Mouse (Mus musculus): ENCODE measurements around the gene Kcnip2. TPM values are rescaled to one million over a fixed set of nuclear protein-coding genes. Genes with fewer than 3 reads are reported as not detected.

Gene Kcnip2
- total and polyA plus RNA-seq, 2 experiments from 2014 or later: 41.8 to 81.7 TPM

DNA sequence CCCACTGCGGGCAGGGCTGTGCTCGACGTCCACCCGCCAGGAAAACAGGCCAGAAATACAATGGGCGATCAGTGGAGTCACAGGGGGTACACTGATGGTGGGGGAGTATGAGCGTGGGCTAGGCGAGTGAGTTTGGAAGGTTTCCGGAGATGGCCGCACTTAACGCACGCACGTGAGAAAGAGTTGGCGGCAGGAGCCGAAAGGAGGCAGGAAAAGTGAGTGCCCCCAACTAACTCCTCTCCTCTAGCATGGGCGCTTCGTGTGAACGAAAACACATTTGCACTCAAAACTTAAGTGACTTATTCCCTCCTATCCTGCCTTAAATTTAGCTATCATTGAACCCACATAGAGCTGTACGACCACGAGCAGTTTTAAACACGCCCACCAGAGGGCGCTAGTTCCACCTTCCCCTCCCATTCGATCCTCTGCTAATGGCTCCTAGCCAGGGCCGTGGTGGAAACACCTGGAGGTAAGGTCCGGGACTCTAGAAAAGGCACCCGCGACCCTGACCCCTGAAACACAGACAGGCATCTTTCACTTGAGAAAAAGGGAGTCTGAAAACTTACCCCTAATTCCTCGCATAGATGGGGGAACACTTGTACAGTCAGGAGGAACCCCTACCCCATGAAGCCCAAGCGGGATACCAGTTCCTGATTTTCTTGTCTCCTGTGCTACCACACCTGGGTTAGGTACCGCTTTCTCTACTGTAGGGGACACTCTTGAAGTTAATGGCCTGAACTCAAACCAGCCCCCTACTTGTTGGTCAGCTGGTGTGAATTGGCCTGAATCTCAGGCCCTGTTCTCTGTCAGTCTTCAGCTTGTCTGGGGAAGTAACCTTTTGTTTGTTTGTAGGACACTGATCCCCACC lies 69.5 kb downstream of the Kcnip2 start:
- DNase-seq (ENCODE audit: low spot score) (peak; percentile 49), ATAC-seq (ENCODE audit: insufficient read depth, low read depth) (peak; percentile 19; the same call in 1 of the 2 replicates)
- H3K4me3 ChIP-seq (ENCODE audit: low read depth, low read length): peak overlapping the region; percentile 18
- H3K4me2 ChIP-seq (ENCODE audit: low read depth, low read length): peak overlapping the region; percentile 40
- peaks cover 15% of the 10 kb centered on the region for H3K4me1 ChIP-seq (ENCODE audit: control insufficient read depth, insufficient read depth)
- H3K36me3 ChIP-seq (replicated peaks; ENCODE audit: control insufficient read depth, insufficient read depth, low read length): peaks cover 8% of the 10 kb centered on the region
- peaks cover 46% of the 10 kb centered on the region for H3K27me3 ChIP-seq (ENCODE audit: control insufficient read depth, insufficient read depth, low read length)
- WGBS: 10% methylated on average over 29 of the region's 29 CpGs
- TF ChIP-seq EP300 (IDR thresholded peaks at IDR 0.05; ENCODE audit: low read depth) (no peak), CTCF (IDR thresholded peaks at IDR 0.05; ENCODE audit: low read depth) (peak; percentile 81)
- H3K9ac ChIP-seq (replicated peaks; ENCODE audit: low read depth, low read length): no peak overlapping the region
- H3K27ac ChIP-seq (ENCODE audit: low read depth): no peak overlapping the region
- no peaks in the 10 kb centered on the region for H3K9me3 ChIP-seq (replicated peaks; ENCODE audit: control insufficient read depth, low read length)

DNA sequence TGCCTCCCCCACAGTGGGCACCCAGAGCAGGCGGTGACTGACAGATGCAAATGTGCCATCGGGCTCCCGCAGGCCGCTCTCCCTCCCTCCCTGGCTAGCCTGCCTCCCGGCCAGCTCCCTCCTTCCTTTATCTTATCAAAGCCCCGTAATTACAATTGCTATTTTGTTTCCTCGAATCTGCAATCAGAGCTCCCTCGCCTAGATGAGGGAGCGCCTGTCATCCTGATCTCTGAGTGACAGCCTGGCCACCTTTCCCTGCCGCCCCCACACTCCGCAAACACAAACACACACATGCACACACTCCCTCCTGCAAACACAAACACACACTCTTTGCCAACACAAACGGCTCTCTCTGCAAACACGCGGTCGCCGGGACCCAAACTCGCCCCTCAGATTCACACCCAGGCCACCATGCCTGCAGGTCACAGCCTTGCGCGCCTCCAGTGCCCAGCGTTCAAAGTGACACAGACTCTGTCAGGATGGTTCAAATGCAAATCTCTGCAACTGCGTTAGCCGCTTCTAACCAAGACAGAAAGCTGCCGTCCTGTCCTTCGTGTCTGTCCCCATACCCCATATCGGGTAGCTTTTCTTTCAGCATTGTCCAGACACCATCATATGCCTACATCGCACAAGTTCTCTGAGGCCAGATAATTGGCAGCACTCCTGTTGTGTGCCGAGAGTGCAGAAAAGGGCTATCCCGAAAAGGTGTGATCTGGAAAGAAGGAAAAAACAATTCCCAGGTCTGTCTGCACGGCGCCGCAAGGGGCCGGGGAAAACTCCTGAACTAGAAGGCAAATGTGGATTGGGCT lies 70.3 kb downstream of the Kcnip2 start:
- Histone ChIP-seq H3K4me2 (ENCODE audit: low read depth, low read length) (peak overlapping the region; percentile 40), H3K9ac (replicated peaks; ENCODE audit: low read depth, low read length) (no peak overlapping the region), H3K27me3 (ENCODE audit: control insufficient read depth, insufficient read depth, low read length) (peaks cover 54% of the 10 kb centered on the region), H3K4me1 (ENCODE audit: control insufficient read depth, insufficient read depth) (peaks cover 15% of the 10 kb centered on the region), H3K36me3 (replicated peaks; ENCODE audit: control insufficient read depth, insufficient read depth, low read length) (peaks cover 1% of the 10 kb centered on the region), H3K9me3 (replicated peaks; ENCODE audit: control insufficient read depth, low read length) (no peaks in the 10 kb centered on the region), H3K27ac (ENCODE audit: low read depth) (no peak overlapping the region), H3K4me3 (ENCODE audit: low read depth, low read length) (peak overlapping the region; percentile 18)
- no peak for ATAC-seq (ENCODE audit: insufficient read depth, low read depth)
- WGBS: 6% methylated on average over 32 of the region's 32 CpGs
- TF ChIP-seq CTCF (IDR thresholded peaks at IDR 0.05; ENCODE audit: low read depth) (no peak), EP300 (IDR thresholded peaks at IDR 0.05; ENCODE audit: low read depth) (no peak)
- no peak for DNase-seq (ENCODE audit: low spot score)

DNA sequence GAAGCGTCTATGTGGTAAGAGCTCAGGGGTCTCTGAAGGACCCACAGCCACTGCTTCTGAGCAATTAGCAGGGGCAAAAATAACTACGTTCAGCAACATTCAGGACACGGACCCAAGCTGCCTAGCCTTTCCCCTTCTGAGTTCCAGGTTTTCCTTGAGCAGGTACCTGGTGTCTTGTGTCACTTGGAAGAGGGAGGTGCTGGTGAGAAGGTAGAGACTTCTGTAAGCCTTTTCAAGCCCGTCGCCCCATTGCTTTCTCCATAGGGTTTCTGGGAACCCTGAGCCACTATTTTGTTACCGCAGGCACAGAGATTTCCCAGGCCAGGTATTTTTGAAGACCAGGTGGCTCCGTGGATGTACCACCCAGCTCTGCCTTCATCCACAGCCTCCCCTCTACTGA lies 72.2 kb downstream of the Kcnip2 start:
- Histone ChIP-seq H3K9ac (replicated peaks; ENCODE audit: low read depth, low read length) (no peak overlapping the region), H3K27ac (ENCODE audit: low read depth) (no peak overlapping the region), H3K4me2 (ENCODE audit: low read depth, low read length) (no peak overlapping the region), H3K36me3 (replicated peaks; ENCODE audit: control insufficient read depth, insufficient read depth, low read length) (no peaks in the 10 kb centered on the region; the same call in 1 of the 2 replicates), H3K9me3 (replicated peaks; ENCODE audit: control insufficient read depth, low read length) (no peaks in the 10 kb centered on the region), H3K27me3 (ENCODE audit: control insufficient read depth, insufficient read depth, low read length) (peaks cover 73% of the 10 kb centered on the region), H3K4me1 (ENCODE audit: control insufficient read depth, insufficient read depth) (peaks cover 11% of the 10 kb centered on the region), H3K4me3 (ENCODE audit: low read depth, low read length) (no peak overlapping the region)
- DNase-seq (ENCODE audit: low spot score) (no peak), ATAC-seq (ENCODE audit: insufficient read depth, low read depth) (no peak)
- WGBS: 45% methylated on average over 7 of the region's 7 CpGs
- TF ChIP-seq EP300 (IDR thresholded peaks at IDR 0.05; ENCODE audit: low read depth) (no peak), CTCF (IDR thresholded peaks at IDR 0.05; ENCODE audit: low read depth) (no peak)

DNA sequence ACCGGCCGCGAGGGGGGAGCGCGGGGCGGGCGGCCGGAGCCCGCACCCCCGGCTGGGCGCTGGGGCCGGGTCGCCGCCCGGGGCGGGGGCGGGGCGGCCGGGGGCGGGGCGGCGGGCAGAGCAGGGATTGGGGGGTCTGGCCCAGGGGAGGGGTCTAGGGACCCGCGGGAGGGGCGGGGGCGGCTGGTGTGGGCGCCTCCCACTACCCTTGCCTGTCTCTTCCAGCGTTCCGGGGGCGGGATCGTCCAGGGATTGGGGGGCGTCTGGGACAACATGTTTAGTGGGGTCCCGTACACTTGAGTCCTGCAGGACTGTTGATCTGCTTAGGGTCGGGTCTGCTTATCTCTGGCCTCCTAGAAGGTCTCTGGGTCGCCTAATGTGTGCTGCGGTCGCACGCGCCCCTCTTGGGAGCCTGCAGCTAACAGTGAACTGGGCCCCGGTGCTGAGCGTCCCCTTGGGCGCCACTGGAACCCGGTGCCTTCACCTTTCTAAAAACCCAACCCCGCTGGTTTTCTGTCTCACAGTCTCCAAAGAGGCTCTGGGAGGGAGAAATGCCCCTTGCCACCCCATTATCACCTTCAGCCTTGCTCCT lies 72.8 kb downstream of the Kcnip2 start:
- no peaks in the 10 kb centered on the region for H3K9me3 ChIP-seq (replicated peaks; ENCODE audit: control insufficient read depth, low read length)
- H3K9ac ChIP-seq (replicated peaks; ENCODE audit: low read depth, low read length): 0 out of 2 replicates have a peak overlapping the region, but pooled peaks have one; percentile 27
- WGBS: 16% methylated on average over 21 of the region's 44 CpGs
- peaks cover 79% of the 10 kb centered on the region for H3K27me3 ChIP-seq (ENCODE audit: control insufficient read depth, insufficient read depth, low read length)
- ATAC-seq (ENCODE audit: insufficient read depth, low read depth): no peak
- peak overlapping the region; percentile 50 for H3K4me3 ChIP-seq (ENCODE audit: low read depth, low read length)
- TF ChIP-seq CTCF (IDR thresholded peaks at IDR 0.05; ENCODE audit: low read depth): no peak
- no peak for TF ChIP-seq EP300 (IDR thresholded peaks at IDR 0.05; ENCODE audit: low read depth)
- DNase-seq (ENCODE audit: low spot score): no peak
- no peak overlapping the region for H3K27ac ChIP-seq (ENCODE audit: low read depth)
- H3K4me2 ChIP-seq (ENCODE audit: low read depth, low read length): peak overlapping the region; percentile 75
- no peaks in the 10 kb centered on the region; the same call in 1 of the 2 replicates for H3K36me3 ChIP-seq (replicated peaks; ENCODE audit: control insufficient read depth, insufficient read depth, low read length)
- peaks cover 6% of the 10 kb centered on the region for H3K4me1 ChIP-seq (ENCODE audit: control insufficient read depth, insufficient read depth)

All from heart, postnatal 0 days (tissue).